Mouse (Mus musculus) hindbrain, embryonic 13.5 days (tissue): ENCODE results near the gene E330009J07Rik. TPM values are rescaled to one million over a fixed set of nuclear protein-coding genes. Genes with fewer than 3 reads are reported as not detected.

Experiments
- ATAC-seq: fragments of 200-750 bp; cut with Nextera tagmentation; 2 replicates; pipeline ENCODE4 v1.8.0; 2017; ENCODE audit warnings: moderate TSS enrichment; ENCODE audit not compliant: low FRiP score
- H3K27ac ChIP-seq: fragments of 300-500 bp; sonication (generic); 2 replicates; pipeline ENCODE4 v1.5.1; 2015; ENCODE audit warnings: inconsistent platforms, mild to moderate bottlenecking, moderate library complexity
- H3K27me3 ChIP-seq: fragments of 300-500 bp; sonication (generic); 2 replicates; pipeline ENCODE4 v1.6.1; 2015; ENCODE audit warnings: mild to moderate bottlenecking, inconsistent platforms
- H3K36me3 ChIP-seq: fragments of 300-500 bp; sonication (generic); 2 replicates; pipeline ENCODE4 v1.6.1; 2015; ENCODE audit warnings: mild to moderate bottlenecking, inconsistent platforms
- H3K4me1 ChIP-seq: fragments of 300-500 bp; sonication (generic); replicated peaks from 2 replicates; pipeline ENCODE4 v1.6.1; 2015; ENCODE audit warnings: inconsistent platforms
- H3K4me2 ChIP-seq: fragments of 300-500 bp; sonication (generic); 2 replicates; pipeline ENCODE4 v1.6.1; 2015; ENCODE audit warnings: inconsistent platforms, mild to moderate bottlenecking, moderate library complexity
- H3K4me3 ChIP-seq: fragments of 300-500 bp; sonication (generic); 2 replicates; pipeline ENCODE4 v1.5.1; 2015; ENCODE audit warnings: mild to moderate bottlenecking, inconsistent platforms
- H3K9ac ChIP-seq: fragments of 300-500 bp; sonication (generic); 2 replicates; pipeline ENCODE4 v1.6.1; 2015; ENCODE audit warnings: mild to moderate bottlenecking, inconsistent platforms
- H3K9me3 ChIP-seq: fragments of 300-500 bp; sonication (generic); 2 replicates; pipeline ENCODE4 v1.6.1; 2016; ENCODE audit warnings: inconsistent platforms
- whole genome bisulfite sequencing: fragments of 180-500 bp; shearing (Covaris S2); methylation state at CpG from one replicate; pipeline ENCODE4 v1.1.7; 2015; 5-methylcytosine and 5-hydroxymethylcytosine counted together
- polyA plus RNA-seq: library from polyadenylated mRNA; unstranded; fragments of >200 nt; fragmentation: Nextera tagmentation; extraction: Ambion mirVana; gene quantifications from 2 replicates; pipeline ENCODE4 v1.2.1, GENCODE M21; 2015

E330009J07Rik gene
- polyA plus RNA-seq, 1 experiment from 2014 or later = 14.4 TPM

DNA sequence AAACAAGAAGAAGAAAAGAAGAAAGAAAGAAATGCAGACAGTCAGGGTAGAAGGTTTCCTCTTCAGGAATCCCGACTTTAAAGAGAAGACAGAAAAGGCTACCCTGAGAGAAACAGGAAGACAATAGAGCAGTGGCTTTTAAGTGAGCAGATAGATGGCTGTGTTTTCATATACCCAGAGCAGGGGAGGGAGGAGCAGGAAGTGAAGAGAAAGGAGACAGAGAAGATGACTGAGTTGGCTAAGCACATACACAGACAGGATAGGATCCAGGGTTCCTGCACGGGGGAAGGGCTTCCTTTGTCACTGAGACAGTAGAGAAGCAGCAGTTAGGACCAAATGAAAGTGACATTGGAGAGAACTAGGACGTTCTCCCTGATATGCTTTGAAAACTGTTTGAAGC is 50.3 kb downstream of the E330009J07Rik start:
- peaks cover 9% of the 10 kb centered on the region for H3K36me3 ChIP-seq
- no peaks in the 10 kb centered on the region for H3K9me3 ChIP-seq
- H3K4me2 ChIP-seq = no peak overlapping the region
- 62% methylated on average over 3 of the region's 3 CpGs for WGBS
- no peaks in the 10 kb centered on the region for H3K4me1 ChIP-seq
- H3K9ac ChIP-seq = no peak overlapping the region
- no peak for ATAC-seq
- no peaks in the 10 kb centered on the region for H3K27me3 ChIP-seq
- no peak overlapping the region for H3K4me3 ChIP-seq
- no peak overlapping the region for H3K27ac ChIP-seq

- no peaks in the 10 kb centered on the region for H3K9me3 ChIP-seq
- H3K9ac ChIP-seq = no peak overlapping the region
- H3K4me3 ChIP-seq = no peak overlapping the region
- no peaks in the 10 kb centered on the region for H3K27me3 ChIP-seq
- no peaks in the 10 kb centered on the region for H3K4me1 ChIP-seq
- H3K36me3 ChIP-seq = peaks cover 15% of the 10 kb centered on the region
- no peak overlapping the region for H3K4me2 ChIP-seq
- ATAC-seq = no peak
- no peak overlapping the region for H3K27ac ChIP-seq
- WGBS = 92% methylated on average over 4 of the region's 4 CpGs
Observed at GRCm38 (mm10) chr6:40381908-40382307, 54.0 kb downstream of the E330009J07Rik start.

- peaks cover 16% of the 10 kb centered on the region for H3K36me3 ChIP-seq
- H3K4me3 ChIP-seq = no peak overlapping the region
- H3K27me3 ChIP-seq = no peaks in the 10 kb centered on the region
- no peak for ATAC-seq
- WGBS = 86% methylated on average over 3 of the region's 3 CpGs
- no peak overlapping the region for H3K4me2 ChIP-seq
- no peak overlapping the region for H3K9ac ChIP-seq
- no peaks in the 10 kb centered on the region for H3K4me1 ChIP-seq
- no peak overlapping the region for H3K27ac ChIP-seq
- no peaks in the 10 kb centered on the region for H3K9me3 ChIP-seq
Observed at GRCm38 (mm10) chr6:40380181-40380580, 55.8 kb downstream of the E330009J07Rik start.

DNA sequence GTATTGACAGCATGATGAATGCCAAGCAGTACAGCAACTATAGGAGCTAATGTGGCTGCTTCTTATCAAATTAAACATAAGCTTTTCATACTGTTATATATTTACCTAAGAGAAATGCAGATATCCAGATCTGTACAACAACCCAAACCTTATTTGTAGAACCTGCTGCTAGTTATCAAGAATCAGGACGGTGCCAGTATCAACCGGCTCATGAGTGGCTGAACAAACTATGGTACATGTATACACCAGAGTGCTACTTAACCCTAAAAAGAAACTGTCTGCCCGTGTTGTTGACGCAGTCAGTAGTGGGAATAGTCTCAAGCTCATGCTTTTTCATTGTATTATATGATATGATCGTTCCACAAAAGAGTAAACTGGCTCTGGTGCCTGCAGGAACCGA is 64.9 kb downstream of the E330009J07Rik start:
- H3K4me2 ChIP-seq = no peak overlapping the region
- over 99% methylated on average over 6 of the region's 6 CpGs for WGBS
- H3K4me3 ChIP-seq = no peak overlapping the region
- H3K9ac ChIP-seq = no peak overlapping the region
- peaks cover 27% of the 10 kb centered on the region for H3K36me3 ChIP-seq
- no peaks in the 10 kb centered on the region for H3K4me1 ChIP-seq
- H3K9me3 ChIP-seq = no peaks in the 10 kb centered on the region
- no peak for ATAC-seq
- H3K27ac ChIP-seq = no peak overlapping the region
- H3K27me3 ChIP-seq = no peaks in the 10 kb centered on the region

GRCm38 (mm10) chr6:40353360-40353759 is 82.6 kb downstream of the E330009J07Rik start:
- ATAC-seq = no peak

More at GRCm38 (mm10) chr6:40353360-40353759, 82.6 kb downstream of the E330009J07Rik start:
- 95% methylated on average over 7 of the region's 7 CpGs for WGBS
- Histone ChIP-seq H3K9ac (no peak overlapping the region), H3K4me1 (no peaks in the 10 kb centered on the region), H3K36me3 (peaks cover 24% of the 10 kb centered on the region), H3K4me3 (no peak overlapping the region), H3K27me3 (no peaks in the 10 kb centered on the region), H3K9me3 (no peaks in the 10 kb centered on the region), H3K4me2 (no peak overlapping the region), H3K27ac (no peak overlapping the region)

Other genes with a start within 250 kb of the E330009J07Rik start
- gene Agk, start 111.0 kb downstream of the E330009J07Rik start, polyA plus RNA-seq = 40.4 and 41.8 TPM in 2 replicates
- 0.18 and 0.25 TPM in 2 replicates for gene Wee2, start 3.0 kb upstream of the E330009J07Rik start, polyA plus RNA-seq
- gene Ssbp1, start 35.2 kb upstream of the E330009J07Rik start, polyA plus RNA-seq = 126 and 132 TPM in 2 replicates
- gene Tas2r137, start 55.1 kb upstream of the E330009J07Rik start, polyA plus RNA-seq = not detected in 2 replicates
- not detected in 2 replicates for gene Tas2r108, start 57.4 kb upstream of the E330009J07Rik start, polyA plus RNA-seq
- not detected in 2 replicates for gene Prss37, start 83.4 kb upstream of the E330009J07Rik start, polyA plus RNA-seq
- 0.12 TPM in 2 replicates for gene Olfr461, start 118.9 kb upstream of the E330009J07Rik start, polyA plus RNA-seq
- gene Olfr460, start 133.4 kb upstream of the E330009J07Rik start, polyA plus RNA-seq = not detected in 2 replicates
- gene Clec5a, start 149.7 kb upstream of the E330009J07Rik start, polyA plus RNA-seq = 0.66 and 1.6 TPM in 2 replicates
- not detected in 2 replicates for gene Tas2r138, start 177.2 kb upstream of the E330009J07Rik start, polyA plus RNA-seq
- gene Mgam, start 192.7 kb upstream of the E330009J07Rik start, polyA plus RNA-seq = 0.05 TPM in 1 of 2 replicates, not detected in the other